Mouse (Mus musculus) embryonic facial prominence, embryonic 14.5 days (tissue): Measurements from ENCODE around the gene Helt. TPM values are rescaled to one million over a fixed set of nuclear protein-coding genes. Genes with fewer than 3 reads are reported as not detected.

Experiments used
- ATAC-seq: fragments of 200-750 bp; cut with Nextera tagmentation; 2 replicates; pipeline ENCODE4 v1.8.0; 2017; ENCODE audit warnings: low read depth, moderate number of reproducible peaks, moderate TSS enrichment
- DNase-seq: peaks from one replicate; pipeline ENCODE4 v3.0.0-alpha.2; 2015; ENCODE audit warnings: low spot score
- H3K27ac ChIP-seq: fragments of 300-500 bp; sonication (generic); replicated peaks from 2 replicates; pipeline ENCODE4 v1.5.1; 2014; ENCODE audit warnings: low read depth, mild to moderate bottlenecking, low read length, moderate library complexity
- H3K27me3 ChIP-seq: fragments of 300-500 bp; sonication (generic); replicated peaks from 2 replicates; pipeline ENCODE4 v1.6.1; 2014; ENCODE audit warnings: low read length; ENCODE audit not compliant: control insufficient read depth, insufficient read depth
- H3K36me3 ChIP-seq: fragments of 300-500 bp; sonication (generic); 2 replicates; pipeline ENCODE4 v1.6.1; 2014; ENCODE audit warnings: low read length, mixed read lengths; ENCODE audit not compliant: control insufficient read depth, insufficient read depth
- H3K4me1 ChIP-seq: fragments of 300-500 bp; sonication (generic); 2 replicates; pipeline ENCODE4 v1.6.1; 2014; ENCODE audit warnings: antibody characterized with exemption, low read length; ENCODE audit not compliant: control insufficient read depth, insufficient read depth
- H3K4me2 ChIP-seq: fragments of 300-500 bp; sonication (generic); 2 replicates; pipeline ENCODE4 v1.6.1; 2014; ENCODE audit warnings: low read depth, mild to moderate bottlenecking, low read length, moderate library complexity, mixed read lengths
- H3K4me3 ChIP-seq: fragments of 300-500 bp; sonication (generic); 2 replicates; pipeline ENCODE4 v1.5.1; 2014; ENCODE audit warnings: low read depth, mild to moderate bottlenecking, low read length
- H3K9ac ChIP-seq: fragments of 300-500 bp; sonication (generic); 2 replicates; pipeline ENCODE4 v1.6.1; 2014; ENCODE audit warnings: low read depth, mild to moderate bottlenecking, low read length, moderate library complexity, mixed read lengths
- H3K9me3 ChIP-seq: fragments of 300-500 bp; sonication (generic); 2 replicates; pipeline ENCODE4 v1.6.1; 2016; ENCODE audit warnings: low read length; ENCODE audit not compliant: control insufficient read depth
- WGBS: fragments of 180-500 bp; shearing (Covaris S2); extraction: QIAGEN DNeasy Blood & Tissue Kit; methylation state at CpG from one replicate; pipeline ENCODE4 v1.1.7; 2014; 5-methylcytosine and 5-hydroxymethylcytosine counted together
- polyA plus RNA-seq: library from polyadenylated mRNA; unstranded; fragments of >200 nt; fragmentation: Nextera tagmentation; extraction: Ambion mirVana; gene quantifications from 2 replicates; pipeline ENCODE4 v1.2.1, GENCODE M21; 2014

Gene Helt
- 0.39 and 0.72 TPM in 2 replicates for polyA plus RNA-seq

- DNase-seq (no peak), ATAC-seq (no peak)
- H3K27me3 ChIP-seq: peaks cover 95% of the 10 kb centered on the region
- no peaks in the 10 kb centered on the region; the same call in 1 of the 2 replicates for H3K4me1 ChIP-seq
- no peaks in the 10 kb centered on the region for H3K36me3 ChIP-seq
- H3K4me2 ChIP-seq: peak within 1 kb of the TSS; percentile 32; the same call in 1 of the 2 replicates
- 0 out of 2 replicates have a peak within 1 kb of the TSS, but pooled peaks have one; percentile 10 for H3K4me3 ChIP-seq
- WGBS: under 1% methylated on average over 48 of the region's 50 CpGs
- no peak within 1 kb of the TSS for H3K27ac ChIP-seq
- no peaks in the 10 kb centered on the region for H3K9me3 ChIP-seq
- H3K9ac ChIP-seq: no peak within 1 kb of the TSS
Measured at GRCm38 (mm10) chr8:46294181-46294892, at the start of gene Helt. Gene Helt, minus strand, starts transcription at chr8:46294671.

- Histone ChIP-seq H3K27ac (no peak overlapping the region), H3K9ac (no peak overlapping the region), H3K27me3 (no peaks in the 10 kb centered on the region), H3K36me3 (no peaks in the 10 kb centered on the region), H3K4me3 (no peak overlapping the region), H3K9me3 (no peaks in the 10 kb centered on the region), H3K4me2 (no peak overlapping the region), H3K4me1 (no peaks in the 10 kb centered on the region)
- WGBS: 75% methylated on average over 13 of the region's 13 CpGs
- DNase-seq (peak; percentile 68), ATAC-seq (peak; percentile 71; the same call in 1 of the 2 replicates)
Measured at GRCm38 (mm10) chr8:46342272-46342671, 47.8 kb upstream of the Helt start.

GRCm38 (mm10) chr8:46340381-46341273 lies 46.2 kb upstream of the Helt start:
- 77% methylated on average over 14 of the region's 14 CpGs for WGBS
- H3K4me1 ChIP-seq: no peaks in the 10 kb centered on the region
- no peaks in the 10 kb centered on the region for H3K9me3 ChIP-seq
- no peak overlapping the region for H3K27ac ChIP-seq
- H3K4me3 ChIP-seq: no peak overlapping the region
- H3K9ac ChIP-seq: no peak overlapping the region
- ATAC-seq (no peak), DNase-seq (no peak)
- H3K27me3 ChIP-seq: no peaks in the 10 kb centered on the region
- H3K4me2 ChIP-seq: no peak overlapping the region
- no peaks in the 10 kb centered on the region for H3K36me3 ChIP-seq

- Histone ChIP-seq H3K4me3 (no peak overlapping the region), H3K27ac (no peak overlapping the region), H3K9me3 (no peaks in the 10 kb centered on the region), H3K36me3 (no peaks in the 10 kb centered on the region), H3K4me1 (no peaks in the 10 kb centered on the region), H3K4me2 (no peak overlapping the region), H3K9ac (no peak overlapping the region), H3K27me3 (no peaks in the 10 kb centered on the region)
- no peak for ATAC-seq
- no peak for DNase-seq
- 79% methylated on average over 5 of the region's 5 CpGs for WGBS
Measured at GRCm38 (mm10) chr8:46339317-46339716, 44.8 kb upstream of the Helt start.

GRCm38 (mm10) chr8:46336351-46336750 lies 41.9 kb upstream of the Helt start:
- Histone ChIP-seq H3K27ac (no peak overlapping the region), H3K4me1 (no peaks in the 10 kb centered on the region), H3K36me3 (no peaks in the 10 kb centered on the region), H3K9me3 (no peaks in the 10 kb centered on the region), H3K9ac (no peak overlapping the region), H3K4me3 (no peak overlapping the region), H3K4me2 (no peak overlapping the region), H3K27me3 (no peaks in the 10 kb centered on the region; the same call in 1 of the 2 replicates)
- WGBS: 88% methylated on average over 8 of the region's 8 CpGs
- ATAC-seq (no peak), DNase-seq (no peak)

GRCm38 (mm10) chr8:46332389-46333061 lies 38.1 kb upstream of the Helt start:
- Histone ChIP-seq H3K4me2 (no peak overlapping the region), H3K27ac (no peak overlapping the region), H3K4me3 (no peak overlapping the region), H3K4me1 (no peaks in the 10 kb centered on the region), H3K9ac (no peak overlapping the region), H3K36me3 (no peaks in the 10 kb centered on the region), H3K27me3 (no peaks in the 10 kb centered on the region; the same call in 1 of the 2 replicates), H3K9me3 (no peaks in the 10 kb centered on the region)
- WGBS: 79% methylated on average over 7 of the region's 7 CpGs
- DNase-seq: peak; percentile 41
- peak; percentile 57; the same call in 1 of the 2 replicates for ATAC-seq

GRCm38 (mm10) chr8:46331801-46332200 lies 37.3 kb upstream of the Helt start:
- no peak overlapping the region for H3K4me2 ChIP-seq
- 78% methylated on average over 5 of the region's 5 CpGs for WGBS
- H3K27me3 ChIP-seq: no peaks in the 10 kb centered on the region; the same call in 1 of the 2 replicates
- H3K9ac ChIP-seq: no peak overlapping the region
- no peak overlapping the region for H3K27ac ChIP-seq
- no peaks in the 10 kb centered on the region for H3K9me3 ChIP-seq
- no peaks in the 10 kb centered on the region for H3K4me1 ChIP-seq
- H3K4me3 ChIP-seq: no peak overlapping the region
- ATAC-seq (no peak), DNase-seq (no peak)
- H3K36me3 ChIP-seq: no peaks in the 10 kb centered on the region

- Histone ChIP-seq H3K36me3 (no peaks in the 10 kb centered on the region), H3K9me3 (0 out of 2 replicates have a peak, but pooled peaks cover 8% of the 10 kb centered on the region), H3K27me3 (no peaks in the 10 kb centered on the region; the same call in 1 of the 2 replicates), H3K9ac (no peak overlapping the region), H3K27ac (no peak overlapping the region), H3K4me3 (no peak overlapping the region), H3K4me2 (no peak overlapping the region), H3K4me1 (no peaks in the 10 kb centered on the region)
- ATAC-seq (no peak), DNase-seq (no peak)
- 55% methylated on average over 4 of the region's 4 CpGs for WGBS
Measured at GRCm38 (mm10) chr8:46329396-46329795, 34.9 kb upstream of the Helt start.
